In the genomic region with DNA sequence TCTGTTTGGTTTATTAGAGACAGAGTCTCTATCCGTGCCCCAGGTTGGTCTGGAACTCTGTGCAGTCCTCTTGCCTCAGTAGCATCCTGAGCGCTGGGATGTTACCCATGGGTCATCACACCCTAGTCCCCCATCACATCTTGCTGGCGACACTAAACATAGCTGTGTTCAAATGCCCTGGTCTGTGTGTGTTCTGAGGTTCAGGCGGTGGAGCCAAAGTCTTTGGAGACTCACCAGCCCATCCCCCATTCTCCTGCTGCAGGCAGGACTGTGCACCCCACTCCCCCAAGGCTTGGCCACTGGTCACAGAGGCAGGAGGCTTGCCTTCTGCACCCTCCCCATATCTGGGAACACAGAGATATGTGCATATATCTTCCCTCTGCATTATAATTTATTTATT, we compare ENCODE assay signal across 15 mouse cellular contexts. TPM values are rescaled to one million over a fixed set of nuclear protein-coding genes. Genes with fewer than 3 reads are reported as not detected.
A peak's percentile ranks its signal among the peaks of the same experiment; 100 is the strongest.
DNase-seq lines count a peak whose midpoint lies in the region; ATAC-seq and TF ChIP-seq lines count a peak whose summit lies in the region.
"Had no signal": no experiment of that assay in that cellular context is flagged by ENCODE, and none has a peak within 500 bp of the region (broad histone marks: within the 10 kb centered on the region; RNA-seq: fewer than 3 reads in every experiment).

No protein-coding gene starts in this region.

- no peak for TF ChIP-seq CTCF in liver, postnatal 0 days (IDR thresholded peaks at IDR 0.05; ENCODE audit: low read depth)

- no peaks in the 10 kb centered on the region for H3K27me3 ChIP-seq in heart, embryonic 13.5 days (replicated peaks)
- H3K27me3 ChIP-seq in heart, embryonic 11.5 days (ENCODE audit: control insufficient read depth, insufficient read depth, low read length) = peaks cover 2% of the 10 kb centered on the region; the same call in 1 of the 2 replicates
- peaks cover 32% of the 10 kb centered on the region for H3K27me3 ChIP-seq in liver, embryonic 13.5 days
- no peaks in the 10 kb centered on the region for H3K27me3 ChIP-seq in liver, postnatal 0 days (ENCODE audit: insufficient read depth, low read length)
- no peaks in the 10 kb centered on the region for H3K27me3 ChIP-seq in hindbrain, embryonic 15.5 days
- H3K27me3 ChIP-seq in midbrain, embryonic 15.5 days (replicated peaks) = no peaks in the 10 kb centered on the region

- WGBS in heart, embryonic 13.5 days = 61% methylated on average over 4 of the region's 4 CpGs
- 54% methylated on average over 4 of the region's 4 CpGs for WGBS in heart, embryonic 11.5 days (ENCODE audit: insufficient replicate concordance)
- WGBS in liver, embryonic 13.5 days (ENCODE audit: insufficient replicate concordance) = 63% methylated on average over 4 of the region's 4 CpGs
- 59% methylated on average over 4 of the region's 4 CpGs for WGBS in liver, postnatal 0 days (ENCODE audit: insufficient replicate concordance)
- WGBS in hindbrain, embryonic 15.5 days = 69% methylated on average over 4 of the region's 4 CpGs
- WGBS in midbrain, embryonic 15.5 days = 64% methylated on average over 4 of the region's 4 CpGs

- no peak for TF ChIP-seq EP300 in liver, postnatal 0 days (IDR thresholded peaks at IDR 0.05; ENCODE audit: low read depth)

- ATAC-seq in heart, embryonic 13.5 days (ENCODE audit: extremely low read depth, insufficient number of reproducible peaks, low FRiP score, low TSS enrichment) = no peak
- ATAC-seq in heart, embryonic 11.5 days (replicated peaks; ENCODE audit: insufficient number of reproducible peaks, low FRiP score, low TSS enrichment) = no peak
- ATAC-seq in liver, embryonic 13.5 days (ENCODE audit: low read depth) = no peak
- ATAC-seq in liver, postnatal 0 days = no peak
- ATAC-seq in hindbrain, embryonic 15.5 days (ENCODE audit: low FRiP score, low read depth) = peak; percentile 20; the same call in 1 of the 2 replicates
- ATAC-seq in midbrain, embryonic 15.5 days (replicated peaks) = 0 out of 2 replicates have a peak, but pooled peaks have one; percentile 1

- no peak overlapping the region for H3K4me2 ChIP-seq in heart, embryonic 13.5 days
- H3K4me2 ChIP-seq in heart, embryonic 11.5 days = no peak overlapping the region
- no peak overlapping the region for H3K4me2 ChIP-seq in liver, embryonic 13.5 days
- H3K4me2 ChIP-seq in liver, postnatal 0 days (ENCODE audit: low read depth, low read length) = no peak overlapping the region
- H3K4me2 ChIP-seq in hindbrain, embryonic 15.5 days = no peak overlapping the region
- H3K4me2 ChIP-seq in midbrain, embryonic 15.5 days = no peak overlapping the region
- H3K4me2 ChIP-seq: liver, embryonic 12.5 days had no signal

- no peak overlapping the region for H3K4me3 ChIP-seq in heart, embryonic 13.5 days
- no peak overlapping the region for H3K4me3 ChIP-seq in heart, embryonic 11.5 days (ENCODE audit: low read depth, low read length)
- no peak overlapping the region for H3K4me3 ChIP-seq in liver, embryonic 13.5 days (replicated peaks)
- H3K4me3 ChIP-seq in liver, postnatal 0 days (ENCODE audit: low read depth, low read length) = no peak overlapping the region
- H3K4me3 ChIP-seq in hindbrain, embryonic 15.5 days = no peak overlapping the region
- H3K4me3 ChIP-seq in midbrain, embryonic 15.5 days = no peak overlapping the region
- H3K4me3 ChIP-seq: liver, embryonic 12.5 days had no signal

- peaks cover 51% of the 10 kb centered on the region for H3K4me1 ChIP-seq in heart, embryonic 13.5 days
- peaks cover 27% of the 10 kb centered on the region for H3K4me1 ChIP-seq in heart, embryonic 11.5 days (ENCODE audit: control insufficient read depth, insufficient read depth, low read length)
- peaks cover 24% of the 10 kb centered on the region for H3K4me1 ChIP-seq in liver, embryonic 13.5 days (replicated peaks)
- no peaks in the 10 kb centered on the region for H3K4me1 ChIP-seq in liver, postnatal 0 days (ENCODE audit: insufficient read depth)
- H3K4me1 ChIP-seq in hindbrain, embryonic 15.5 days (replicated peaks) = no peaks in the 10 kb centered on the region
- no peaks in the 10 kb centered on the region for H3K4me1 ChIP-seq in midbrain, embryonic 15.5 days

- no peak for DNase-seq in liver, embryonic 13.5 days
- no peak for DNase-seq in liver, postnatal 0 days
- no peak for DNase-seq in kidney, postnatal 25 days
- DNase-seq: cerebellum, postnatal 14 days; kidney, postnatal 4 days; lung, postnatal 10 days had no signal

- H3K9me3 ChIP-seq in heart, embryonic 13.5 days = no peaks in the 10 kb centered on the region
- H3K9me3 ChIP-seq in heart, embryonic 11.5 days (replicated peaks; ENCODE audit: control insufficient read depth, low read length) = no peaks in the 10 kb centered on the region
- H3K9me3 ChIP-seq in liver, embryonic 13.5 days (replicated peaks) = no peaks in the 10 kb centered on the region
- H3K9me3 ChIP-seq in liver, postnatal 0 days (ENCODE audit: low read length) = no peaks in the 10 kb centered on the region
- H3K9me3 ChIP-seq in hindbrain, embryonic 15.5 days = no peaks in the 10 kb centered on the region
- no peaks in the 10 kb centered on the region for H3K9me3 ChIP-seq in midbrain, embryonic 15.5 days
- H3K9me3 ChIP-seq: G1E; liver, embryonic 12.5 days had no signal

- no peak overlapping the region for H3K9ac ChIP-seq in heart, embryonic 13.5 days
- no peak overlapping the region for H3K9ac ChIP-seq in heart, embryonic 11.5 days (ENCODE audit: low read depth, low read length)
- no peak overlapping the region for H3K9ac ChIP-seq in liver, embryonic 13.5 days
- no peak overlapping the region for H3K9ac ChIP-seq in liver, postnatal 0 days (replicated peaks)
- H3K9ac ChIP-seq in hindbrain, embryonic 15.5 days = no peak overlapping the region
- no peak overlapping the region for H3K9ac ChIP-seq in midbrain, embryonic 15.5 days
- H3K9ac ChIP-seq: liver, embryonic 12.5 days had no signal

- H3K27ac ChIP-seq in heart, embryonic 13.5 days (replicated peaks) = peak overlapping the region; percentile 96
- H3K27ac ChIP-seq in heart, embryonic 11.5 days (ENCODE audit: low read depth, low read length) = no peak overlapping the region
- peak overlapping the region; percentile 55; the same call in 1 of the 2 replicates for H3K27ac ChIP-seq in liver, embryonic 13.5 days
- H3K27ac ChIP-seq in liver, postnatal 0 days (ENCODE audit: low read depth) = no peak overlapping the region
- no peak overlapping the region; the same call in 1 of the 2 replicates for H3K27ac ChIP-seq in hindbrain, embryonic 15.5 days (replicated peaks)
- H3K27ac ChIP-seq in midbrain, embryonic 15.5 days = 0 out of 2 replicates have a peak overlapping the region, but pooled peaks have one; percentile 27

- H3K36me3 ChIP-seq in heart, embryonic 13.5 days = no peaks in the 10 kb centered on the region
- H3K36me3 ChIP-seq in heart, embryonic 11.5 days (ENCODE audit: control insufficient read depth, insufficient read depth, low read length) = no peaks in the 10 kb centered on the region
- no peaks in the 10 kb centered on the region for H3K36me3 ChIP-seq in liver, embryonic 13.5 days
- H3K36me3 ChIP-seq in liver, postnatal 0 days (replicated peaks; ENCODE audit: insufficient read depth, low read length) = no peaks in the 10 kb centered on the region
- peaks cover 34% of the 10 kb centered on the region for H3K36me3 ChIP-seq in hindbrain, embryonic 15.5 days
- H3K36me3 ChIP-seq in midbrain, embryonic 15.5 days (replicated peaks) = peaks cover 26% of the 10 kb centered on the region
- H3K36me3 ChIP-seq: G1E; liver, embryonic 12.5 days had no signal

RNA-seq across cellular contexts. Expression of a gene that starts 2.3 kb away (rescaled TPM):
- 5.2 and 6.1 TPM in 2 replicates for polyA plus RNA-seq in heart, embryonic 13.5 days (2015; fragmentation: Nextera tagmentation; extraction: Ambion mirVana)
- polyA plus RNA-seq in heart, embryonic 11.5 days (2014; fragmentation: Nextera tagmentation; extraction: Ambion mirVana) = 2.2 and 3.6 TPM in 2 replicates
- polyA plus RNA-seq in liver, embryonic 13.5 days (2015; fragmentation: Nextera tagmentation; extraction: Ambion mirVana) = not detected in 2 replicates
- not detected in 2 replicates for polyA plus RNA-seq in liver, postnatal 0 days (2015; fragmentation: Nextera tagmentation; extraction: Ambion mirVana)
- polyA plus RNA-seq in hindbrain, embryonic 15.5 days (2015; fragmentation: Nextera tagmentation; extraction: Ambion mirVana) = 0.10 TPM in 1 of 2 replicates, not detected in the other
- polyA plus RNA-seq in midbrain, embryonic 15.5 days (2015; fragmentation: Nextera tagmentation; extraction: Ambion mirVana) = 0.14 TPM in 1 of 2 replicates, not detected in the other
- polyA plus RNA-seq: G1E; intestine, embryonic 16.5 days; liver, embryonic 12.5 days had no signal

RNA-seq across cellular contexts. Expression of a gene that starts 20.5 kb away (rescaled TPM):
- polyA plus RNA-seq in heart, embryonic 13.5 days (2015; fragmentation: Nextera tagmentation; extraction: Ambion mirVana) = 0.27 TPM in 1 of 2 replicates, not detected in the other
- 0.21 TPM in 1 of 2 replicates, not detected in the other for polyA plus RNA-seq in heart, embryonic 11.5 days (2014; fragmentation: Nextera tagmentation; extraction: Ambion mirVana)
- 0.08 TPM in 1 of 2 replicates, not detected in the other for polyA plus RNA-seq in liver, embryonic 13.5 days (2015; fragmentation: Nextera tagmentation; extraction: Ambion mirVana)
- polyA plus RNA-seq in liver, postnatal 0 days (2015; fragmentation: Nextera tagmentation; extraction: Ambion mirVana) = not detected in 2 replicates
- polyA plus RNA-seq in hindbrain, embryonic 15.5 days (2015; fragmentation: Nextera tagmentation; extraction: Ambion mirVana) = 0.13 and 0.31 TPM in 2 replicates
- not detected in 2 replicates for polyA plus RNA-seq in midbrain, embryonic 15.5 days (2015; fragmentation: Nextera tagmentation; extraction: Ambion mirVana)
- polyA plus RNA-seq: G1E; intestine, embryonic 16.5 days; liver, embryonic 12.5 days; neural tube, embryonic 11.5 days; thymus, postnatal 0 days had no signal

RNA-seq across cellular contexts. Expression of a gene that starts 21.3 kb away (rescaled TPM):
- 41.5 and 42.4 TPM in 2 replicates for polyA plus RNA-seq in heart, embryonic 13.5 days (2015; fragmentation: Nextera tagmentation; extraction: Ambion mirVana)
- 44.1 and 47.4 TPM in 2 replicates for polyA plus RNA-seq in heart, embryonic 11.5 days (2014; fragmentation: Nextera tagmentation; extraction: Ambion mirVana)
- 19.3 and 20.9 TPM in 2 replicates for polyA plus RNA-seq in liver, embryonic 13.5 days (2015; fragmentation: Nextera tagmentation; extraction: Ambion mirVana)
- 15.3 and 17.2 TPM in 2 replicates for polyA plus RNA-seq in liver, postnatal 0 days (2015; fragmentation: Nextera tagmentation; extraction: Ambion mirVana)
- polyA plus RNA-seq in hindbrain, embryonic 15.5 days (2015; fragmentation: Nextera tagmentation; extraction: Ambion mirVana) = 69.7 and 70.1 TPM in 2 replicates
- polyA plus RNA-seq in midbrain, embryonic 15.5 days (2015; fragmentation: Nextera tagmentation; extraction: Ambion mirVana) = 66.3 and 67.3 TPM in 2 replicates

RNA-seq across cellular contexts. Expression of a gene that starts 26.5 kb away (rescaled TPM):
- polyA plus RNA-seq in heart, embryonic 13.5 days (2015; fragmentation: Nextera tagmentation; extraction: Ambion mirVana) = 0.43 and 0.53 TPM in 2 replicates
- polyA plus RNA-seq in heart, embryonic 11.5 days (2014; fragmentation: Nextera tagmentation; extraction: Ambion mirVana) = 0.60 and 0.83 TPM in 2 replicates
- 0.05 and 0.08 TPM in 2 replicates for polyA plus RNA-seq in liver, embryonic 13.5 days (2015; fragmentation: Nextera tagmentation; extraction: Ambion mirVana)
- polyA plus RNA-seq in liver, postnatal 0 days (2015; fragmentation: Nextera tagmentation; extraction: Ambion mirVana) = not detected in 2 replicates
- 80.6 and 85.5 TPM in 2 replicates for polyA plus RNA-seq in hindbrain, embryonic 15.5 days (2015; fragmentation: Nextera tagmentation; extraction: Ambion mirVana)
- 95.3 and 96.7 TPM in 2 replicates for polyA plus RNA-seq in midbrain, embryonic 15.5 days (2015; fragmentation: Nextera tagmentation; extraction: Ambion mirVana)
- polyA plus RNA-seq: G1E had no signal

RNA-seq across cellular contexts. Expression of a gene that starts 27.7 kb away (rescaled TPM):
- polyA plus RNA-seq in heart, embryonic 13.5 days (2015; fragmentation: Nextera tagmentation; extraction: Ambion mirVana) = 393 and 411 TPM in 2 replicates
- 313 and 338 TPM in 2 replicates for polyA plus RNA-seq in heart, embryonic 11.5 days (2014; fragmentation: Nextera tagmentation; extraction: Ambion mirVana)
- 369 and 384 TPM in 2 replicates for polyA plus RNA-seq in liver, embryonic 13.5 days (2015; fragmentation: Nextera tagmentation; extraction: Ambion mirVana)
- 310 and 313 TPM in 2 replicates for polyA plus RNA-seq in liver, postnatal 0 days (2015; fragmentation: Nextera tagmentation; extraction: Ambion mirVana)
- 532 and 536 TPM in 2 replicates for polyA plus RNA-seq in hindbrain, embryonic 15.5 days (2015; fragmentation: Nextera tagmentation; extraction: Ambion mirVana)
- polyA plus RNA-seq in midbrain, embryonic 15.5 days (2015; fragmentation: Nextera tagmentation; extraction: Ambion mirVana) = 588 and 606 TPM in 2 replicates

Comparison
In these comparisons a context has a peak if more than half of its experiments do, and no peak if none do; other contexts are left out.
1. H3K27ac ChIP-seq: peak in heart, embryonic 13.5 days (single experiment), liver, embryonic 13.5 days (single experiment) and midbrain, embryonic 15.5 days (single experiment); none in heart, embryonic 11.5 days (single experiment), liver, postnatal 0 days (single experiment) and hindbrain, embryonic 15.5 days (single experiment).
2. ATAC-seq: peak in hindbrain, embryonic 15.5 days (single experiment) and midbrain, embryonic 15.5 days (single experiment); none in heart, embryonic 13.5 days (single experiment), heart, embryonic 11.5 days (single experiment), liver, embryonic 13.5 days (single experiment) and liver, postnatal 0 days (single experiment).